ENCODE assay signal across 8 mouse cellular contexts in genomic region chr6:38926135-38926962, GRCm38 (mm10). TPM values are rescaled to one million over a fixed set of nuclear protein-coding genes. Genes with fewer than 3 reads are reported as not detected.
DNase-seq lines count a peak whose midpoint lies in the region; ATAC-seq and TF ChIP-seq lines count a peak whose summit lies in the region.

No protein-coding gene starts in this region.

- no peak overlapping the region for H3K9ac ChIP-seq in intestine, embryonic 14.5 days (ENCODE audit: low read length)
- peak overlapping the region; percentile 26; the same call in 1 of the 2 replicates for H3K9ac ChIP-seq in neural tube, embryonic 13.5 days

- intact Hi-C loops in left cerebral cortex, adult 2 months (cut with DNase I): no loop called here

- H3K36me3 ChIP-seq in thymus, adult 2 months (ENCODE audit: control insufficient read depth, insufficient read depth, low read length): no peaks in the 10 kb centered on the region
- H3K36me3 ChIP-seq in intestine, embryonic 14.5 days (ENCODE audit: control insufficient read depth, insufficient read depth, low read length): no peaks in the 10 kb centered on the region
- no peaks in the 10 kb centered on the region for H3K36me3 ChIP-seq in neural tube, embryonic 13.5 days

- TF ChIP-seq POLR2A in cerebellum, adult 2 months (IDR thresholded peaks at IDR 0.05; ENCODE audit: borderline replicate concordance, insufficient read depth, low read length): no peak
- TF ChIP-seq POLR2A in thymus, adult 2 months (IDR thresholded peaks at IDR 0.05; ENCODE audit: control insufficient read depth, extremely low read depth, insufficient read depth, low read length, poor library complexity): no peak

- no peak for ATAC-seq in intestine, embryonic 14.5 days (replicated peaks; ENCODE audit: low FRiP score, low TSS enrichment, low read depth)
- peak; percentile 54 for ATAC-seq in neural tube, embryonic 13.5 days (ENCODE audit: low read depth)

- peak overlapping the region; percentile 12 for H3K4me2 ChIP-seq in intestine, embryonic 14.5 days (ENCODE audit: low read length)
- peak overlapping the region; percentile 45 for H3K4me2 ChIP-seq in neural tube, embryonic 13.5 days

- H3K4me1 ChIP-seq in cerebellum, adult 2 months (ENCODE audit: control insufficient read depth, insufficient read depth, low read length): no peaks in the 10 kb centered on the region
- no peaks in the 10 kb centered on the region for H3K4me1 ChIP-seq in thymus, adult 2 months (replicated peaks; ENCODE audit: control insufficient read depth, insufficient read depth, low read length)
- peaks cover 10% of the 10 kb centered on the region for H3K4me1 ChIP-seq in intestine, embryonic 14.5 days (replicated peaks; ENCODE audit: control insufficient read depth, insufficient read depth, low read length)
- H3K4me1 ChIP-seq in neural tube, embryonic 13.5 days (replicated peaks): peaks cover 12% of the 10 kb centered on the region; the same call in 1 of the 2 replicates

- H3K9me3 ChIP-seq in intestine, embryonic 14.5 days (ENCODE audit: control insufficient read depth, low read length): no peaks in the 10 kb centered on the region
- H3K9me3 ChIP-seq in neural tube, embryonic 13.5 days: 0 out of 2 replicates have a peak, but pooled peaks cover 3% of the 10 kb centered on the region

- TF ChIP-seq CTCF in cerebellum, adult 2 months (IDR thresholded peaks at IDR 0.05; ENCODE audit: borderline replicate concordance, insufficient read depth, low read depth, low read length): no peak
- no peak for TF ChIP-seq CTCF in thymus, adult 2 months (IDR thresholded peaks at IDR 0.05; ENCODE audit: borderline replicate concordance, control insufficient read depth, extremely low read depth, insufficient read depth, low read length, poor library complexity)
- no peak for TF ChIP-seq CTCF in left cerebral cortex, adult 2 months (IDR thresholded peaks at IDR 0.05)

- no peak for DNase-seq in cerebellum, adult 2 months
- DNase-seq in cerebellum, adult 8-10 months: no peak
- DNase-seq in thymus, postnatal 0 days (ENCODE audit: low spot score): peak; percentile 27
- no peak for DNase-seq in thymus, adult 2 months
- DNase-seq in intestine, embryonic 14.5 days (ENCODE audit: low spot score): peak; percentile 63
- DNase-seq in thymus, postnatal 36 days: no peak
- DNase-seq in left cerebral cortex, adult 2 months (ENCODE audit: extremely low spot score in 1 of 2, low spot score in 2 of 2): no peak

- no peaks in the 10 kb centered on the region; the same call in 1 of the 2 replicates for H3K27me3 ChIP-seq in cerebellum, adult 2 months (ENCODE audit: control insufficient read depth, insufficient read depth, low read length)
- H3K27me3 ChIP-seq in thymus, adult 2 months (ENCODE audit: control insufficient read depth, insufficient read depth, low read length): no peaks in the 10 kb centered on the region
- H3K27me3 ChIP-seq in intestine, embryonic 14.5 days (replicated peaks; ENCODE audit: control insufficient read depth, insufficient read depth, low read length): no peaks in the 10 kb centered on the region
- H3K27me3 ChIP-seq in neural tube, embryonic 13.5 days: no peaks in the 10 kb centered on the region

- H3K4me3 ChIP-seq in cerebellum, adult 2 months (replicated peaks; ENCODE audit: insufficient read depth, low read depth, low read length): peak overlapping the region; percentile 39
- no peak overlapping the region for H3K4me3 ChIP-seq in thymus, adult 2 months (ENCODE audit: control insufficient read depth, insufficient read depth, low read length)
- no peak overlapping the region for H3K4me3 ChIP-seq in intestine, embryonic 14.5 days (ENCODE audit: low read depth, low read length)
- H3K4me3 ChIP-seq in neural tube, embryonic 13.5 days: 0 out of 2 replicates have a peak overlapping the region, but pooled peaks have one; percentile 5
- H3K4me3 ChIP-seq in left cerebral cortex, adult 2 months: no peak overlapping the region

- WGBS in cerebellum, adult 2 months: 42% methylated on average over 28 of the region's 28 CpGs
- WGBS in thymus, adult 2 months: 92% methylated on average over 28 of the region's 28 CpGs
- 54% methylated on average over 28 of the region's 28 CpGs for WGBS in intestine, embryonic 14.5 days
- 57% methylated on average over 28 of the region's 28 CpGs for WGBS in neural tube, embryonic 13.5 days

- no peak overlapping the region for H3K27ac ChIP-seq in cerebellum, adult 2 months (ENCODE audit: insufficient read depth, low read length)
- no peak overlapping the region for H3K27ac ChIP-seq in thymus, adult 2 months (ENCODE audit: control insufficient read depth, insufficient read depth, low read length)
- no peak overlapping the region for H3K27ac ChIP-seq in intestine, embryonic 14.5 days (ENCODE audit: low read depth)
- peak overlapping the region; percentile 64 for H3K27ac ChIP-seq in neural tube, embryonic 13.5 days (replicated peaks)
- H3K27ac ChIP-seq in left cerebral cortex, adult 2 months: no peak overlapping the region

RNA-seq across cellular contexts. Expression of gene Hipk2, which starts 50.4 kb away (rescaled TPM):
- polyA plus RNA-seq in cerebellum, adult 2 months (2012; rRNA removed): 34.3 and 36.6 TPM in 2 replicates
- polyA plus RNA-seq in thymus, postnatal 0 days (2015; fragmentation: Nextera tagmentation; extraction: Ambion mirVana): 3.1 and 7.1 TPM in 2 replicates
- polyA plus RNA-seq in thymus, adult 2 months (2012; rRNA removed): 16.9 and 19.8 TPM in 2 replicates
- 24.7 and 27.9 TPM in 2 replicates for polyA plus RNA-seq in intestine, embryonic 14.5 days (2014; fragmentation: Nextera tagmentation; extraction: Ambion mirVana)
- polyA plus RNA-seq in neural tube, embryonic 13.5 days (2015; fragmentation: Nextera tagmentation; extraction: Ambion mirVana): 32.8 and 37.9 TPM in 2 replicates
- total RNA-seq in left cerebral cortex, adult 2 months (2021): 10 to 100 TPM; 54.7 to 61.3 TPM

RNA-seq across cellular contexts. Expression of gene Tbxas1, which starts 51.1 kb away (rescaled TPM):
- polyA plus RNA-seq in cerebellum, adult 2 months (2012; rRNA removed): 1.2 TPM in 2 replicates
- polyA plus RNA-seq in thymus, postnatal 0 days (2015; fragmentation: Nextera tagmentation; extraction: Ambion mirVana): 2.0 and 2.5 TPM in 2 replicates
- polyA plus RNA-seq in thymus, adult 2 months (2012; rRNA removed): 4.7 and 6.0 TPM in 2 replicates
- 2.1 and 2.4 TPM in 2 replicates for polyA plus RNA-seq in intestine, embryonic 14.5 days (2014; fragmentation: Nextera tagmentation; extraction: Ambion mirVana)
- polyA plus RNA-seq in neural tube, embryonic 13.5 days (2015; fragmentation: Nextera tagmentation; extraction: Ambion mirVana): 2.5 and 4.1 TPM in 2 replicates
- 1 to 10 TPM; 2.2 to 2.6 TPM for total RNA-seq in left cerebral cortex, adult 2 months (2021)

Comparison
In these comparisons a context has a peak if more than half of its experiments do, and no peak if none do; other contexts are left out.
1. DNase-seq: peak in thymus, postnatal 0 days (single experiment) and intestine, embryonic 14.5 days (single experiment); none in cerebellum, adult 2 months (0 of 2), cerebellum, adult 8-10 months (single experiment), thymus, adult 2 months (single experiment), thymus, postnatal 36 days (0 of 2) and left cerebral cortex, adult 2 months (0 of 2).
2. H3K4me3 ChIP-seq: peak in cerebellum, adult 2 months (single experiment) and neural tube, embryonic 13.5 days (single experiment); none in thymus, adult 2 months (single experiment), intestine, embryonic 14.5 days (single experiment) and left cerebral cortex, adult 2 months (single experiment).